Mouse (Mus musculus) telencephalon, adult 2 months (tissue): ENCODE data around the gene Ankrd2.

Experiments
- DNase-seq: peaks from one replicate; pipeline ENCODE4 v3.0.0-alpha.2; 2011; ENCODE audit warnings: low read depth, low spot score

Ankrd2 gene

DNA sequence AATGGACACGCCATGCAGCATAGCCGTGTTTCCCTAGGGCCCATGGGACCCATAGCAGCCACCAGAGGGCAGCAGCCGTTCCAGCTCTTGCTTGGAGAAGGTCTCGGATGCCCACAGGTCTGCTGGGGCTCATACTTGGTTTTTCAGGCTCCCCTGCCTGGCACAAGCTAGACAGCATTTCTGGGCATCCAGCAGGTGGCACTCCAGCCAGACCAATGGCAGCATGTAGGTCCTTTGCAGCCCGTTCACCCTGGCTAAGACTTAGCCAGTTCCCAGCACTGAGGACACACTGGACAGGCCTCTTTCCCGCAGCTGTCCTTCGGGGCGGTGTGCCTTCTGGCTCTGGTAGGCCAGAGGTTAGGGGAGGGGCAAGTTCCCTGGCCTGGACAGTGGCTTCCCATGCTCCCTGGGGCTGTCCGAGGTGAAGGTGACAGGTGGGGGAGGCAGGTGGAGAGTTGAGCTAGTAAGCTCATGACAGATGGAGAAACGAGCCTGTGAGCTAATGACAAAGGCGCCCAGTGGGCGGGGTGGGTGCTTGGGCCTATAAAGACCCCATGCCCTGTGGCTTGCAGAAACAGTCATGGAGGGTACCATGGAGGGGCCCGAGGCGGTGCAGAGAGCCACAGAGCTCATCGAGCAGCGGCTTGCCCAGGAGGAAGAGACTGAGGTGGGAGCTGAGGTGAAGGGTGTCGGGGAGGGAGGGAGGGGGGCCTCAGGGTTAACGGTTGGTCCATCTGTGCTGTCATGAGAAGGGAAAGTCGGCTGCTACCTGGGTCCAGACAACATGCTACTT, at the start of gene Ankrd2:
Ankrd2 (plus strand) TSS at position 545 of the 793 bp plus-strand sequence.
- DNase-seq, result peak; percentile 60

DNA sequence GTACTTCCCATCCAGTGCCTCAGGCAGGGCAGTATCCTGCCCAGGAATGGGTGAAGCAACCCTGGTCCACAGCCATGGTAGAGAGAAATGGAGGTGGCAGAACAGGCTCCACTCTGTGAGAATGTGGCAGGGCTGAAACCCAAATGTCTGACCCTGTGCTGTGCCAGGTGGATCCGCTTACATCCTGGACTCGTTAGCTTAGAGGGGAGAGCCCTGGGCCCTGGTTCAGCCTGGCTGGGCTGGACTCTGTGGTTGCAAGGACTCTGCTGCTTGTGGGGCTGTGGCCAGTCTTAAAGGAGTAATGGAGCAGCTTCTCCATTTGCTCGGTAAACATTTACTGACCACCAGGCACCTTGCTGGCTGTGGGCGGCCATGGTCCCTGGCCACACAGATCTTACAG, 48.6 kb upstream of the Ankrd2 start:
- no peak for DNase-seq

DNA sequence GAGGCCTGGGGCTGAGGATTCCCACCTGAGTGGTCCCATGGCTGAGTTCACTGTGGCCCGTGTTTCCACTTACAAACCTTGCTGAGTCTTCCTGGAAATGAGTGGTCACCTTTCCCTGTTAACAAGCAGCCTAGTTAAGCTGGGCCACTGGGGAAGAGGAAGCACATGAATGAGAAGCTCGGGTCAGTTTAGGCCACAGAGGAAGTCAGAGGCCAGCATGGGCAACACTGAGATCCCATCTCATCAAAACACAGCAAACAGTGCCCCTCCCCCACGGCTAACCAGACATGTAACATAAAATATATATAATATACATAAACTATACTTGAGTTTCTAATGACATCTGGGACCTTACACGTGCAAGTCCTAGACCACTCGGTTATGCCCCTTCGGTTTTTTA, 46.0 kb upstream of the Ankrd2 start:
- DNase-seq, result no peak

DNA sequence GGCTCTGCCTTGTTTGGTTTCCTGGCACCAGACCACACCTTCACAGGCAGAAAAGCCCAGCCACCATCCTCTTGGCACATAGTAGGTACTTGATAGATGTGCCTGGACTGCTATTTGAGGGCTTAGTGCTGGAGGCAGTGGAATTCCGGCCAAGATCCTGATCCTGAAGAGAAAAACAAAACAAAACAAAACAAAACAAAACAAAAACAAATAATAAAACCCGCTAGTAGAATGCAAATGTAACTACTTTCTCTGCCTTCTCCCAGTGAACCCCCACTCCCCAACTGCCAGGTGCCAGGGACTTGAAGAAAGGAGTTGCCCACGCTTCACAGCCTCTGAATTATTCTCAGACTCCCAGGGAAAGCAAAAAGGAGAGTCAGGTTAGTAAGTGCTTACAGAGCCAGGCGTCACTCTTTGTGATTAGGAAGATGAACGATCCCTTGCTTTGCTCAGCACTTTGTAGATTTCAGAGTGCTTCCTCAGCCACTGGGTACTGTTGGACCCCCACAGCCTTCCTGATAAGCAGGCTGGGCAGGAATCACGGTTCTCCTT, 43.8 kb upstream of the Ankrd2 start:
- no peak for DNase-seq

GRCm38 (mm10) chr19:41992971-41993370, 42.8 kb upstream of the Ankrd2 start:
- DNase-seq, result no peak

GRCm38 (mm10) chr19:41993484-41993883, 42.3 kb upstream of the Ankrd2 start:
- peak; percentile 71 for DNase-seq

DNA sequence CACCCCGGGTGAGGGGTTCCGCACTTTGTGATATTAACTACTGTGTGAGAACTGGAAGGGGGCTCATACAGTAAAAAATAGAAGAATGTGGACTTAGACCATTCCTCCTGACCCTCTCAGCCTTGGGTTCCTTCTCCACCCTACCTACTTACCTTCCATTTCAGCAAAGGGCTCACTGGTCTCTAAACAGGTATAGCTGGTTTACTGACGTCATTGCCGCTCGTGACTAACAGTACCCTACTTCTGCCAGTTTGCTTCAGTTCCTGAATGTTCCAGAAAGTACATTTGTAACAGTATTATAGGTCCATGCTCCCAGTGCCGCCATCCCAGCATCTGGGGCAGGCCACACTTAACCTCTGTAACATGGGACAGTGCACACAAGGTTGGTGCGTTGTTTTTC, 41.8 kb upstream of the Ankrd2 start:
- DNase-seq, result no peak

DNA sequence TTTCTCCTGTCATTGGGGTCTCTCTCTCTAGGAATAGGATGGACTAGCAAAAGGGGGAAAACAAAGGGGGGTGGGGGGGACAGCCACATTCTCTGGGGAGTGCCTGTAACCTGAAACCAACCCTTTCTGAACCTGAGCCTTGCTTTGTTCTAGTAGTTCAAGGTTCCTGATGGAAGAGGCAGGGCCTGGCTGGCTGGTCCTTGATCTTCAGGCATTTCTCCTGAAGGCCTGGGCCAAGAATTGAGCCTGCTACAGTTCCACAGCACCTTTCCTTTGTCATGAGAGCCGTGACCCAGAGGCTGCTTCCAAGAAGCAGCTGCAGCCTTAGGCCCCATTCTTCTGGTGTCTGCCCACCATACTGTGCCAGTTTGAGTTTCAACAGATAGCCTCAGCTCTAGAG, 40.3 kb upstream of the Ankrd2 start:
- no peak for DNase-seq

GRCm38 (mm10) chr19:41997090-41997489, 38.7 kb upstream of the Ankrd2 start:
- no peak for DNase-seq

GRCm38 (mm10) chr19:41998770-41999548, 36.8 kb upstream of the Ankrd2 start:
- no peak for DNase-seq

DNA sequence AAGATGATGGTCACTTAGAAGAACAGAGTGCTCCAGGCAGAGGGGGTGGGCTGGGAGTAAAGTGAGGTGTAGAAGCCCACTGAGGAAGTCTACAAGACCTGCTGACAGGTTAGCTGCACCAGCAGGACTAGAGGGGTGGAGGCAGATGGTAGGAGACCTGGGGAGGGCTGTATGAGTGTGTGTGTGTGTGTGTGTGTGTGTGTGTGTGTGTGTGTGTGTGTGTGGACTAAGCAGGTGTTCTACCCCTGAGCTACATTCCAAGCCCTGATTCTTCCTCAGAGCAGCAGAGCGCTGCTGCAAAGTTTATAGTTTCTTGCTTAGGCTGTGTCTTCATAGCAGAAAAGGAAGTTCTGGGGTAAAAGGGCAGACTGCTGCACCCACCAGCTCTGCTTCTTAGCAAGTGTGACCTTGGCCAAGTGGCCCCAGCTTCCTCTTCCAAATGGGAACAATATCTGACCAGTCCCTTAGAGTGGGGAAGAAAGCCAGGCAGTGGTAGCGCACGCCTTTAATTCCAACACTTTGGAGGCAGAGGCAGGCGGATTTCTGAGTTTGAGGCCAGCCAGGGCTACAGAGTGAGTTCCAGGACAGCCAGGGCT, 36.0 kb upstream of the Ankrd2 start:
- DNase-seq, result no peak

DNA sequence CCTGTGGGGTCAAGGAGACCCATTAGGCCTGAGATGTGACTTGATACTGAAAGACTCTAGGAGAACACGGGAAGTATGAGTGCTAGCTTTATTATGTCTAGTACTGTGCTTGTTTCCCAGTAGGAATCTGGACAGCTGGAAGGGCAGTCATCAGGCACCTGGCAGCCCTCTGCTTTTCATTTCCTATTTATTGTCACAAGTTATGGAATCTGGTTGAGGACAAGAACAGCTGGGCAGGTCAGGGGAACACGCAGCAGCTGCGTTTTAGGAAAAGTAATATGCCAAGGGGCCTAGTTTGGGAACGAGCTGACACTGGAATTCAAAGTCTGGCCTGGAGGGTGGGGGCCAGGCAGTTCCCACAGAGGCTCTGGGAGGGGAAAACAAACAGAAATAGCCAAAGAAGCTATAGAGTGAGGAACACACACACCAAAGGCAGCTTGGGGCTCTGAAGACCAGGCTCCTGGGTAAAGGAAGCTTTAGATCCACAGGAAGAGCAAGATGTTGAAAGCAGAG, 35.3 kb upstream of the Ankrd2 start:
- DNase-seq, result no peak

- no peak for DNase-seq
These were observed 34.4 kb upstream of the Ankrd2 start for GRCm38 (mm10) chr19:42001253-42001980.

- no peak for DNase-seq
These were observed 31.5 kb upstream of the Ankrd2 start for GRCm38 (mm10) chr19:42004258-42004657.

- DNase-seq, result no peak
These were observed 30.2 kb upstream of the Ankrd2 start for GRCm38 (mm10) chr19:42005616-42006015.

GRCm38 (mm10) chr19:42006568-42006967, 29.2 kb upstream of the Ankrd2 start:
- no peak for DNase-seq

DNA sequence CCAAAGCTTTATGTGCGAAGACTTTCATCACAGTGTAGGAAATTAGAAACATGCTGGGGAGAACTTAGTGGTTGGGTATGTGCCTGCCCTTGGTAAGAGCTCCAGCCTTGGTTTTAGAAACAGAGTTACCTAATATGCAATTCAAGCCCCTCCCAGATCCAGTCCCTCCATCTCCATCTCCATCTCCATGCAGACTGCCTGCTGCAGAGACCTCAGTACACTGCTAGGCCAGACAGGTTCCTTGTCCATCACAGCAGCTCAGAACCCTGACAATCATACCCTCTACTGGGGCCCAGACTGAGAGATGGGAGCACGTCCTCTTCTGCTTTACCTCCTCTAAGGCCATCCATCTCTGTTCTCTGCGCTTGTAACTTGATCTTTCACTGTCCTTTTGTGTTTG, 27.2 kb upstream of the Ankrd2 start:
- no peak for DNase-seq

DNA sequence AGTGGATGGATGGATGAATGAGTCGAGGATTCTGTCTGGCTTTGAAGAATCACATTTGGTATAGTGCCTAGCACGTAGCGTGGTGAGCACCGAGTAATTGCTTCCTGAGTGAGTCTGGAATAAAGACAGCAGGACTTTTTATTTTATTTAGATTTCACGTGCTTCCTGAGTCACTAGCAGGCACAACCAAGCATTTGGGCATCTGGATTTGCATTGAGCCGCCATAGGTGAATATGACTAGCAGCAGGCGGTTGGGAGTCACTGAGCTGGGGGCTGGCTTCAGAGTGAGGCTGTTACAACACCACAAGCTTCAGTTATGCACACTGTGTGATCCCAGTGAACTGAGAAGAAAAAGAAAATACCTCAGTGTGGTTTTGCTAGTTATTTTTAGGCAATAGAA, 26.7 kb upstream of the Ankrd2 start:
- DNase-seq, result no peak

DNA sequence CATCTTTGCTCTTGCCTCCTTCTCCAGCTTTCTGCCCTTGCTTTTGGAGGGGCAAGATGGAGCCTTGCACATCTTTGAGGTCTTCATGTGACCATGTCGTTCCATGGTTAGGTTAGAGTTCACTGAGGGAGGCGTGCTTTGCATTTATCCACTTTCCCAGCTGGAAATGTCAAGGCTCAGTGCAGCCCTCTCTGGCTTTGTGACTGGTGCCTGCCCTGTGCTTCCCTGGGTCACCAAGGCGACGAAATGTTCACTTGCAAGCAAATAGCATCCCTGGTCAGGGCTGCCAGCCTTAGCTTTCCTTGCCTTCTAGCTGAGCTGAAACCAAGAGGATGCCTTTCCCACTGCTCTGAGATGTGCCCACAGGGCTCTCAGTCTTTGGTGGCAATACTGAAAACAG, 25.4 kb upstream of the Ankrd2 start:
- no peak for DNase-seq

- no peak for DNase-seq
These were observed 24.7 kb upstream of the Ankrd2 start for GRCm38 (mm10) chr19:42011123-42011522.

GRCm38 (mm10) chr19:42014231-42014825, 21.5 kb upstream of the Ankrd2 start:
- DNase-seq, result no peak
